Mouse (Mus musculus) small intestine, adult 2 months (tissue): ENCODE results near the gene Pde4b.

ENCODE experiments used
- CTCF ChIP-seq: fragments of 200-500 bp; IDR thresholded peaks from 2 replicates; pipeline ENCODE4 v1.5.1; 2012; ENCODE audit warnings: low read depth, mild to moderate bottlenecking, control low read depth, inconsistent platforms, low read length, moderate library complexity, mixed read lengths; ENCODE audit not compliant: insufficient replicate concordance, insufficient read length; ENCODE audit errors: extremely low read depth
- POLR2A ChIP-seq: fragments of 200-500 bp; IDR thresholded peaks from 2 replicates; pipeline ENCODE4 v1.6.1; 2012; ENCODE audit warnings: low read depth, mild to moderate bottlenecking, control low read depth, inconsistent platforms, low read length, moderate library complexity

DNA sequence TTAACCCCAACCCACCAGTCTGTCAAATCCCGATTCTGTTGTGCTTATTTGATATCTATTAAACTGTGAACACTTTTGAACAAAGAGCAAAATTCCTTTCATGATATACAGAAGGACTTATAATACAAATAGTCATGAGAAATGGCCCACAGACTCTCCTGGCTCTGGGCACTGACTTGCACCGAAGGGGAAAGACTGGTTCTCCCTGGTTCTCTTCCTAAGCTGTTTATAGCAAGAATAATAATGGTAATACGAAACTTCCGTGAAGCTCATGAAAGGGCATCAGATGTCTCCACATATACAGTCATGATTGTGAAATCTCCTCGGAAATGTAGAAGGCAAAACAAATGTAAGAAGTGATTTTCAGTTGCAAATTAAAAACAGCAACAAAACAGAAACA lies 287.3 kb downstream of the Pde4b start:
- TF ChIP-seq CTCF (no peak), POLR2A (no peak)
